Mouse (Mus musculus): ENCODE results near the gene Zfp648. TPM values are rescaled to one million over a fixed set of nuclear protein-coding genes. Genes with fewer than 3 reads are reported as not detected.

Gene Zfp648
- not detected for total RNA-seq (2021)
- long read RNA-seq, experiment 1, result 0 reads
- long read RNA-seq, experiment 2, result 0 reads

- no peak for DNase-seq
- intact Hi-C loops (cut with DNase I), result no loop called here
These were observed at the start of gene Zfp648 for GRCm38 (mm10) chr1:154200955-154201722. Gene Zfp648, plus strand, starts transcription at chr1:154201187.

- no peak for DNase-seq
- intact Hi-C loops (cut with DNase I), result loop anchor here (5.0 kb wide), 1 partner anchor 35 kb away; no protein-coding TSS in a partner anchor
These were observed 48.4 kb upstream of the Zfp648 start for GRCm38 (mm10) chr1:154152539-154152938.

- intact Hi-C loops (cut with DNase I), result loop anchor here (5.0 kb wide), 1 partner anchor 36 kb away; no protein-coding TSS in a partner anchor
These were observed 47.2 kb upstream of the Zfp648 start for GRCm38 (mm10) chr1:154153800-154154199.

GRCm38 (mm10) chr1:154156177-154157062 is 44.6 kb upstream of the Zfp648 start:
- intact Hi-C loops (cut with DNase I), result no loop called here
- DNase-seq, result no peak

More at GRCm38 (mm10) chr1:154153800-154154199, 47.2 kb upstream of the Zfp648 start:
- DNase-seq, result no peak

- intact Hi-C loops (cut with DNase I), result no loop called here
- no peak for DNase-seq
These were observed 43.9 kb upstream of the Zfp648 start for GRCm38 (mm10) chr1:154157131-154157530.

- DNase-seq, result no peak
- intact Hi-C loops (cut with DNase I), result no loop called here
These were observed 33.3 kb upstream of the Zfp648 start for GRCm38 (mm10) chr1:154167696-154168095.

- intact Hi-C loops (cut with DNase I), result no loop called here
- no peak for DNase-seq
These were observed 25.7 kb upstream of the Zfp648 start for GRCm38 (mm10) chr1:154175334-154175733.

- intact Hi-C loops (cut with DNase I), result no loop called here
- DNase-seq, result no peak
These were observed 23.2 kb upstream of the Zfp648 start for GRCm38 (mm10) chr1:154177781-154178180.

GRCm38 (mm10) chr1:154178541-154179155 is 22.3 kb upstream of the Zfp648 start:
- intact Hi-C loops (cut with DNase I), result no loop called here

GRCm38 (mm10) chr1:154180952-154181351 is 20.0 kb upstream of the Zfp648 start:
- DNase-seq, result peak; percentile 76 to 86
- intact Hi-C loops (cut with DNase I), result loop anchor here (1.0 to 10.0 kb wide), 6 partner anchors 62 to 626 kb away; partner anchors contain the start of gene Npl

More at GRCm38 (mm10) chr1:154178541-154179155, 22.3 kb upstream of the Zfp648 start:
- DNase-seq, result no peak

GRCm38 (mm10) chr1:154182396-154183076 is 18.5 kb upstream of the Zfp648 start:
- intact Hi-C loops (cut with DNase I), result loop anchor here (5.0 to 10.0 kb wide), 3 partner anchors 145 to 628 kb away; partner anchors contain the start of gene Npl
- DNase-seq, result no peak

- intact Hi-C loops (cut with DNase I), result loop anchor here (5.0 to 10.0 kb wide), 3 partner anchors 146 to 628 kb away; partner anchors contain the start of gene Npl
- no peak for DNase-seq
These were observed 17.8 kb upstream of the Zfp648 start for GRCm38 (mm10) chr1:154183077-154183751.

GRCm38 (mm10) chr1:154188229-154188628 is 12.8 kb upstream of the Zfp648 start:
- intact Hi-C loops (cut with DNase I), result loop anchor here (10.0 kb wide), 1 partner anchor 633 kb away; the partner anchor contains the start of gene Npl
- DNase-seq, result no peak

- no peak for DNase-seq
- intact Hi-C loops (cut with DNase I), result loop anchor here (10.0 kb wide), 1 partner anchor 634 kb away; the partner anchor contains the start of gene Npl
These were observed 12.4 kb upstream of the Zfp648 start for GRCm38 (mm10) chr1:154188631-154189030.

GRCm38 (mm10) chr1:154189842-154190530 is 11.0 kb upstream of the Zfp648 start:
- intact Hi-C loops (cut with DNase I), result loop anchor here (10.0 kb wide), 1 partner anchor 635 kb away; the partner anchor contains the start of gene Npl
- DNase-seq, result peak; percentile 41 to 64

- no peak for DNase-seq
- intact Hi-C loops (cut with DNase I), result no loop called here
These were observed 2.1 kb upstream of the Zfp648 start for GRCm38 (mm10) chr1:154198896-154199295.

- no peak for DNase-seq
- intact Hi-C loops (cut with DNase I), result no loop called here
These were observed 1.6 kb downstream of the Zfp648 start for GRCm38 (mm10) chr1:154202580-154202979.

GRCm38 (mm10) chr1:154203386-154203785 is 2.4 kb downstream of the Zfp648 start:
- intact Hi-C loops (cut with DNase I), result no loop called here
- no peak for DNase-seq
